Mouse (Mus musculus) lung, adult 2 months (tissue): ENCODE measurements around the gene Il1rapl2.

Experiments used
- CTCF ChIP-seq: fragments of 200-500 bp; IDR thresholded peaks from 2 replicates; pipeline ENCODE4 v1.5.1; 2011; ENCODE audit warnings: mild to moderate bottlenecking, low read length, control low read depth; ENCODE audit not compliant: insufficient read depth
- POLR2A ChIP-seq: fragments of 200-500 bp; IDR thresholded peaks from 2 replicates; pipeline ENCODE4 v1.6.1; 2011; ENCODE audit warnings: low read depth, mild to moderate bottlenecking, control low read depth, low read length, borderline replicate concordance; ENCODE audit errors: extremely low read depth

- TF ChIP-seq POLR2A (no peak), CTCF (no peak)
Measured at GRCm38 (mm10) chrX:137548348-137548747, 22.1 kb upstream of the Il1rapl2 start.
